Mouse (Mus musculus) lung, adult 2 months (tissue): ENCODE data around the gene Olfr432.

Source experiments
- CTCF ChIP-seq: fragments of 200-500 bp; IDR thresholded peaks from 2 replicates; pipeline ENCODE4 v1.5.1; 2011; ENCODE audit warnings: mild to moderate bottlenecking, low read length, control low read depth; ENCODE audit not compliant: insufficient read depth
- POLR2A ChIP-seq: fragments of 200-500 bp; IDR thresholded peaks from 2 replicates; pipeline ENCODE4 v1.6.1; 2011; ENCODE audit warnings: low read depth, mild to moderate bottlenecking, control low read depth, low read length, borderline replicate concordance; ENCODE audit errors: extremely low read depth

GRCm38 (mm10) chr1:174051515-174051914 is 2.5 kb downstream of the Olfr432 start:
- TF ChIP-seq CTCF: no peak
- no peak for TF ChIP-seq POLR2A
